Mouse (Mus musculus) embryonic facial prominence, embryonic 10.5 days (tissue): Measurements from ENCODE around the gene 4930539E08Rik. TPM values are rescaled to one million over a fixed set of nuclear protein-coding genes. Genes with fewer than 3 reads are reported as not detected.

ENCODE experiments used
- DNase-seq: peaks from one replicate; pipeline ENCODE4 v3.0.0-alpha.2; 2017; ENCODE audit warnings: low spot score
- H3K27ac ChIP-seq: fragments of 300-500 bp; sonication (generic); replicated peaks from 2 replicates; pipeline ENCODE4 v1.5.1; 2016; ENCODE audit warnings: mild to moderate bottlenecking
- H3K27me3 ChIP-seq: fragments of 300-500 bp; sonication (generic); replicated peaks from 2 replicates; pipeline ENCODE4 v1.6.1; 2016; ENCODE audit warnings: low read depth, mild to moderate bottlenecking; ENCODE audit not compliant: poor library complexity, severe bottlenecking
- H3K36me3 ChIP-seq: fragments of 300-500 bp; sonication (generic); replicated peaks from 2 replicates; pipeline ENCODE4 v1.6.1; 2016; ENCODE audit warnings: mild to moderate bottlenecking, moderate library complexity
- H3K4me1 ChIP-seq: fragments of 300-500 bp; sonication (generic); 2 replicates; pipeline ENCODE4 v1.6.1; 2016
- H3K4me3 ChIP-seq: fragments of 300-500 bp; sonication (generic); 2 replicates; pipeline ENCODE4 v1.5.1; 2016; ENCODE audit warnings: mild to moderate bottlenecking, moderate library complexity
- H3K9me3 ChIP-seq: fragments of 300-500 bp; sonication (generic); 2 replicates; pipeline ENCODE4 v1.6.1; 2016; ENCODE audit warnings: mild to moderate bottlenecking
- WGBS: fragments of 180-500 bp; shearing (Covaris S2); methylation state at CpG from one replicate; pipeline ENCODE4 v1.1.7; 2016; 5-methylcytosine and 5-hydroxymethylcytosine counted together
- polyA plus RNA-seq: library from polyadenylated mRNA; unstranded; fragments of >200 nt; fragmentation: Nextera tagmentation; extraction: Ambion mirVana; gene quantifications from 2 replicates; pipeline ENCODE4 v1.2.1, GENCODE M21; 2016

Gene 4930539E08Rik
- polyA plus RNA-seq, 1 experiment from 2014 or later = 0.17 TPM

- peaks cover 8% of the 10 kb centered on the region; the same call in 1 of the 2 replicates for H3K9me3 ChIP-seq
- no peak overlapping the region for H3K27ac ChIP-seq
- H3K4me3 ChIP-seq = no peak overlapping the region
- no peaks in the 10 kb centered on the region for H3K27me3 ChIP-seq
- DNase-seq = no peak
- WGBS = 79% methylated on average over 10 of the region's 11 CpGs
- H3K36me3 ChIP-seq = no peaks in the 10 kb centered on the region
- H3K4me1 ChIP-seq = no peaks in the 10 kb centered on the region
Measured at GRCm38 (mm10) chr17:28942101-28942500, 27.0 kb upstream of the 4930539E08Rik start.

DNA sequence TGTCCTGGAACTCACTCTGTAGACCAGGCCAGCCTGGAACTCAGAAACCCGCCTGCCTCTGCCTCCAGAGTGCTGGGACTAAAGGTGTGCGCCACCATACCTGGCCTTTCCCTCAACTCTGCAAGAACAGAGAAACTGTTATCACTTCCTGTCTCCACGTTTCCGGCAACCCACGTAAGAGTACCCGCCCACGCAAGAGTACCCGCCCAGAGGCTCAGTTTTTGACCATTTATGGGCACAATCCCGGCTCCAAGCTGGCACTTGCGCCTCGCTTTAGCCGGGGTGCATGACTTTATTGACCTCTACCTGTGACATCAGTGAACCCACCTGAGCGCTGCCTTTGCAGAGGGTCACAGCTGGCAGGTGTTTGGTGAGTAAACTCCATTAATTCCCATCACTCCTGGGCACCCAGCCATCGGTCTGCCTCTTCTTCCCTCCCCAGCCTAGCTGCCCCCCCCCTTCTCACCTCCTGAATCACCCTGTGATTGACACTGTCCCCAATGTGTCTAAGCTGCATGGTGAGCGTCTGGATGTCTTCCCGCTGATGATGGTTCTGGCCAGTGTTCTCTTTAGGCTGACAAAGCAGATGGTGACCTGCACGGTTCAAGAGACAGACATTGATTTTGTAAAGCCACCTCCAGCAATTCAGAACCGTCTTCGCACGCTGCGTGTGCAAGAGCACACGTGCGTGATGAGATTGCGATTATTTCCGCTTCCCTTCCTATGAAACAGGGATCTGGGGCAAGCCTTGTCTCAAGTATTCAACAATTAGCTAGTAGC lies 25.8 kb upstream of the 4930539E08Rik start:
- Histone ChIP-seq H3K27ac (no peak overlapping the region), H3K36me3 (no peaks in the 10 kb centered on the region)
- WGBS = 93% methylated on average over 25 of the region's 25 CpGs

DNA sequence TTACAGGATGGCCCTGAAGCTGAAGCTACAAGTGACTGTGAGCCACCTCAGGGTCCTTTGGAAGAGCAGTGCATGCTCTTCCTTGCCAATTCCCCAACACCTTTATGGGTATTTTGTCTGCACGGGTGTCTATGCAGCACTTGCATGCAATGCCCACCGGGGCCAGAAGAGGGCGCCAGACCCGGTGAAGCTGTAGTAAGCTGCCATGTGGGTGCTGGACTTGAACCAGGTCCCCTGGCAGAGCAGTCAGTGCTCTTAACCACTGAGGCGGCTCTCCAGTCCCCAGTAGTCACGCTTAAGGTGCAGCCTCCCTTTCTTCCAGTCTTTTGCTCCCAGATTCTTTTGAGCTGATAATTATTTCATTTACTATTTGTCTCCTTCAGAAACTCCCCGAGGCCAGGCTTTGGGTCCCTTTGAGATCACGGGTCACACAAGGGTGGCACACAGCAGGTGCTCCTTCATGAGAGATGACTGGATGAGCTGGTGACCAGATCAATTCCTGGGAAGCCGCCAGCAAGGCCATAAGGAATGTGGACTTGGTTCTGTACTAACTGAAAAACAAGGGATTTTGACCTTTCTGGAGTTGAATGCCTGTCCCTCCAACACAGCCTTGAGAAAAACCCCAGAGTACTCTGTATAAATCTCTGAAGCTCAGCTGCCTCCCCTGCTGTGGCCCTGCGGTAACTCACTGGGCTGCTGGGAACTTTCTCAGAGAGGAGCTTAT lies 21.7 kb upstream of the 4930539E08Rik start:
- no peak overlapping the region for H3K4me3 ChIP-seq
- H3K9me3 ChIP-seq = peaks cover 5% of the 10 kb centered on the region; the same call in 1 of the 2 replicates
- H3K4me1 ChIP-seq = peaks cover 3% of the 10 kb centered on the region
- H3K27me3 ChIP-seq = no peaks in the 10 kb centered on the region
- H3K27ac ChIP-seq = no peak overlapping the region
- DNase-seq = peak; percentile 55
- 81% methylated on average over 10 of the region's 10 CpGs for whole genome bisulfite sequencing
- no peaks in the 10 kb centered on the region for H3K36me3 ChIP-seq

More for the DNA sequence above, 25.8 kb upstream of the 4930539E08Rik start:
- Histone ChIP-seq H3K27me3 (no peaks in the 10 kb centered on the region), H3K9me3 (peaks cover 6% of the 10 kb centered on the region; the same call in 1 of the 2 replicates), H3K4me3 (no peak overlapping the region), H3K4me1 (no peaks in the 10 kb centered on the region)
- no peak for DNase-seq

- Histone ChIP-seq H3K4me3 (no peak overlapping the region), H3K36me3 (no peaks in the 10 kb centered on the region), H3K4me1 (peaks cover 5% of the 10 kb centered on the region), H3K9me3 (no peaks in the 10 kb centered on the region), H3K27me3 (no peaks in the 10 kb centered on the region), H3K27ac (no peak overlapping the region)
- DNase-seq = no peak
- 89% methylated on average over 7 of the region's 7 CpGs for WGBS
Measured at GRCm38 (mm10) chr17:28936133-28936532, 21.0 kb upstream of the 4930539E08Rik start.

DNA sequence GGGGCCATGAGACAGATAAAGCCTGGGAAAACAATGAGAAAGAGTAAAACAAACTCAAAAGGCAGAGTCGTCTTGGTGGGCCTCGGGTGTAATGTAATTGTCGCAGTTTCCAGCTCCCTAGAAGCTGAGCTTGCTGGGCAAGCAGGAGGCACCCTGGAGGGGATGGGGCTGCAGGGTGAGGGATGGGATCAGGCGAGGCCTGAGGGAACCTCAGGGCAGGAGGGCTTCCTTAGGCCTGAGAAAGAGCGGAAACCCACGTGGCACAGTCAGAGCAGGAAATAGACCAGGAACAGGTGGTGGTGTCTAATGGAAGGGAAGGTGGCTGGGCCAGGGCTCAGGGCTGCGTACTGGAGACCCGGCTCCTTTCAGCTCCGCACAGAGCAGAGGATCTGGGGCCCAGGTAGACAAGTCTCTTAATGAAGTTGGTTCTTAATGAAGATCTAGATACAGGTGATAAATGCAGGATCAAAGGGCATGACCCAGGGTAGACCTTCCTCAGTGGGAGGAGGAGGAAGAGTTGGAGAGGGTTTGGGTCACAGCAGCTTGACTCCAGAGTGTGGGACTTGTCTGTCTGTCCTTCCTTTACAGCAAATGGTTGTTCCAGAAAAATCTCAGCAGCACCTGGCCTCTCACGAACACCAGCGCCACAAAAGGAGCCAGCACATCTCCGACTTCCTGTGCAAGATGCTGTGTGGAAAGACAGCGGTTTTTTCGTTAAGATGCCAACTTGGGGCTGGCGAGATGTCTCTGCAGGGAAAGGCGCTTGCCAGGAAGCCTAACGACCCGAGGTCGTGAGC lies 19.2 kb upstream of the 4930539E08Rik start:
- Histone ChIP-seq H3K36me3 (no peaks in the 10 kb centered on the region), H3K4me3 (no peak overlapping the region), H3K27ac (no peak overlapping the region), H3K4me1 (peaks cover 16% of the 10 kb centered on the region), H3K27me3 (no peaks in the 10 kb centered on the region), H3K9me3 (no peaks in the 10 kb centered on the region)
- no peak for DNase-seq
- whole genome bisulfite sequencing = 76% methylated on average over 19 of the region's 19 CpGs

GRCm38 (mm10) chr17:28932274-28932673 lies 17.1 kb upstream of the 4930539E08Rik start:
- 85% methylated on average over 4 of the region's 4 CpGs for WGBS
- Histone ChIP-seq H3K9me3 (no peaks in the 10 kb centered on the region), H3K4me1 (peaks cover 16% of the 10 kb centered on the region), H3K36me3 (no peaks in the 10 kb centered on the region), H3K27ac (no peak overlapping the region), H3K27me3 (no peaks in the 10 kb centered on the region), H3K4me3 (no peak overlapping the region)
- no peak for DNase-seq

DNA sequence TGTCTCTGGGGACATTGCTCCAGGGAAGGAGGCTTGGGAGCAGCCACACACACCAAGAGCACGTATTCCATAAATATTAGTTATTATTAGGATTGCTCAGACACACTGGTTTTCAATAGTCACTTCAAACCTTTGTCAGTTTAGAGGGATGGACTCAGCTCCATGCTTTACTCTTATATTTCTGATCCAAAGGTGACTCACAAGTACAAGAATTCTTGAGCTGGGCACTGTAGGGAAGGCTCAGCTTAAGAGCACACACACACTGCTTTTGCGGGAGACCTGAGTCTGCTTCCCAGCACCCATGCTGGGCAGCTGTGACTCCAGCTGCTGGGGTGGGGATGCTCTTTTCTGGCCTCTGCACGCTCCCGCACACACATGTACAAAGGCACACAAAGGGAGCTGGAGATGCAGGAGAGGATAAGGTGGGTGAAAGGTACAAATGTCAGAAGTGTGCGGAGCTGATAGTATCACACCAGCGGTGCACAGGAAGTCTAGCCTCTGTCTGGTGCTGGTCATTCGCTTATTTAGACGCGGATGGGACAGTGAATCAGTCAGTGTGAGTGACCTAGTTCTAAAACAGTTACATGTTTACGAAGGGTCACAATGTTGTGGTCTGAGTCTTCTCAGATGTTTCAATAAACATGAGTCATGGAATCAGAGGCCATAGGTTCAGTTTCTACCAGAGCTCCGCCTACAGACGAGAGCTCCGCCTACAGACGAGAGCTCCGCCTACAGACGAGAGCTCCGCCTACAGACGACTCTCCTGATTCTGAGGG lies 16.5 kb upstream of the 4930539E08Rik start:
- no peaks in the 10 kb centered on the region for H3K36me3 ChIP-seq
- no peak for DNase-seq
- no peaks in the 10 kb centered on the region for H3K9me3 ChIP-seq
- H3K4me3 ChIP-seq = no peak overlapping the region
- no peaks in the 10 kb centered on the region for H3K27me3 ChIP-seq
- peak overlapping the region; percentile 89 for H3K27ac ChIP-seq
- peaks cover 16% of the 10 kb centered on the region for H3K4me1 ChIP-seq
- WGBS = 90% methylated on average over 18 of the region's 18 CpGs

- peaks cover 22% of the 10 kb centered on the region for H3K4me1 ChIP-seq
- DNase-seq = peak; percentile 72
- H3K27ac ChIP-seq = peak overlapping the region; percentile 89
- H3K4me3 ChIP-seq = peak overlapping the region; percentile 31
- WGBS = 32% methylated on average over 14 of the region's 14 CpGs
- no peaks in the 10 kb centered on the region for H3K36me3 ChIP-seq
- H3K9me3 ChIP-seq = no peaks in the 10 kb centered on the region
- H3K27me3 ChIP-seq = no peaks in the 10 kb centered on the region
Measured at GRCm38 (mm10) chr17:28930392-28931074, 15.4 kb upstream of the 4930539E08Rik start.

- H3K4me3 ChIP-seq = no peak overlapping the region
- H3K9me3 ChIP-seq = no peaks in the 10 kb centered on the region
- DNase-seq = no peak
- 93% methylated on average over 4 of the region's 4 CpGs for WGBS
- no peaks in the 10 kb centered on the region for H3K27me3 ChIP-seq
- H3K36me3 ChIP-seq = no peaks in the 10 kb centered on the region
- no peak overlapping the region for H3K27ac ChIP-seq
- peaks cover 22% of the 10 kb centered on the region for H3K4me1 ChIP-seq
Measured at GRCm38 (mm10) chr17:28929369-28929768, 14.2 kb upstream of the 4930539E08Rik start.

DNA sequence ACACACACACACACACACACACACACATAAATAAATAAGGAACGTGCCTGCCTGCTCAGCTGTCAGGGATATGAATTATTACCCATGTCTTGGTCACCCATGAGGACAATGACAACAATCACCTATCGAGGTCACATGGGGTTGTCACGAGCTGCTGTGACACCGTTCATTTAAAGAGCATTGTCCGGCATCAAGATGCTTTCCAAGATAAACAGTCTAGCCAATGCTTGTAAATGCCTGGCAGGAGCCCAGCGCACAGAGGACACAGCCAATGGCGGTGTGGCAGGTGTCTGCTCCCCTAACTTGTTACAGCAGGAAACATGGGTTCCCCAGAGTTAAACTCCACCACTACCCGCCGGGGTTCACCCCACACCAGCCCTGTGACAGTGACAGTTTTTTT lies 12.9 kb upstream of the 4930539E08Rik start:
- WGBS = 90% methylated on average over 9 of the region's 9 CpGs

DNA sequence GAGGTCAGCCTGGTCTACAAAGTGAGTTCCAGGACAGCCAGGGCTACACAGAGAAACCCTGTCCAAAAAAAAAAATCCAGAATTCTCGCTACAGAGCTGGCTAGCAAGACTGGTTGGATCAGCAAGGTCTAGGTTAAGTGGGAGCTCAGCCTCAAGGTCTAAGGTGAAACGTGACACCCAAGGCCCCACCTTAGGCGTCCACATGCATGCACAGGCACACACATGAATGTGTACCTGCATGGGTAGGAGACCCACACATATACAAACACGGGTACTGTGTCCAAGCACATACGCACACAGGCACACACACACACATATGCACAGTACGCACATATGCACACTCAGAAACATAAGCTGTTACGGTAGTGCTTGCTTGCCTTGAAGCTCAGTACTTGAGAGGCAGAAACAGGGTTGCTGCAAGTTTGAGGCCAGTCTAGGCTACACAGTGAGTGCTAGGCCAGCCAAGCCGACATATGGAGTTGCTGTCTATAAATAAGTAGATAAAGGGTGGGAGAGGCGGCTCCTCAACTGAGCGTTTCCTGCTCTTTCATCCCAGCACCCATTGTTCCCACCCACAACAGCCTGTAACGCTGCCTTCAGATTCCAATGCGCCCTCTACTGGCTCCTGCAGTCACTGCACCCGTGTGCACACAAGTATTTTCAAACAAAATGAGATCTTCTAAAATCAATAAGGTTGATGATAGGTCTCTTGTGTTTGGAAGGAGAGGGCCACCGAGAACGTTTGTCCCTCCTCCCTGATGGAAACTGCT lies 11.9 kb upstream of the 4930539E08Rik start:
- 49% methylated on average over 15 of the region's 15 CpGs for WGBS
- Histone ChIP-seq H3K4me1 (peaks cover 24% of the 10 kb centered on the region), H3K27ac (no peak overlapping the region), H3K9me3 (no peaks in the 10 kb centered on the region), H3K4me3 (no peak overlapping the region), H3K27me3 (no peaks in the 10 kb centered on the region), H3K36me3 (no peaks in the 10 kb centered on the region)
- DNase-seq = peak; percentile 61

More for the DNA sequence above, 12.9 kb upstream of the 4930539E08Rik start:
- no peak overlapping the region for H3K4me3 ChIP-seq
- H3K4me1 ChIP-seq = peaks cover 24% of the 10 kb centered on the region
- H3K27me3 ChIP-seq = no peaks in the 10 kb centered on the region
- no peak for DNase-seq
- H3K27ac ChIP-seq = no peak overlapping the region
- H3K36me3 ChIP-seq = no peaks in the 10 kb centered on the region
- no peaks in the 10 kb centered on the region for H3K9me3 ChIP-seq
